Mouse (Mus musculus) spleen, adult 2 months (tissue): Measurements from ENCODE around the gene Zfp383.

ENCODE experiments used
- CTCF ChIP-seq: fragments of 200-500 bp; IDR thresholded peaks from 2 replicates; pipeline ENCODE4 v1.5.1; 2011; ENCODE audit warnings: mild to moderate bottlenecking, inconsistent platforms; ENCODE audit not compliant: insufficient read depth, insufficient read length, insufficient replicate concordance; ENCODE audit errors: extremely low read depth
- POLR2A ChIP-seq: fragments of 200-500 bp; IDR thresholded peaks from 2 replicates; pipeline ENCODE4 v1.6.1; 2011; ENCODE audit warnings: low read depth, low read length, inconsistent platforms

- no peak for TF ChIP-seq POLR2A
- TF ChIP-seq CTCF = no peak
Observed at GRCm38 (mm10) chr7:29892756-29893155, 15.3 kb upstream of the Zfp383 start.
